Mouse (Mus musculus) urinary bladder, postnatal 36 days (tissue): Measurements from ENCODE around the gene Preb.

Experiments
- DNase-seq, 2 experiments: peaks; one replicate each; pipeline ENCODE4 v3.0.0; 2022; ENCODE audit warnings: low spot score in 2 of 2, mixed read lengths in 1 of 2

The Preb gene

GRCm38 (mm10) chr5:30954556-30954955 is 5.6 kb downstream of the Preb start:
- DNase-seq: no peak

- no peak for DNase-seq
These were observed 6.1 kb downstream of the Preb start for GRCm38 (mm10) chr5:30954065-30954464.

GRCm38 (mm10) chr5:30952551-30952950 is 7.6 kb downstream of the Preb start:
- no peak for DNase-seq

- DNase-seq: no peak
These were observed 8.5 kb downstream of the Preb start for GRCm38 (mm10) chr5:30951706-30952105.

GRCm38 (mm10) chr5:30950922-30951321 is 9.2 kb downstream of the Preb start:
- DNase-seq: no peak

GRCm38 (mm10) chr5:30950451-30950850 is 9.7 kb downstream of the Preb start:
- no peak for DNase-seq

GRCm38 (mm10) chr5:30949654-30950326 is 10.4 kb downstream of the Preb start:
- DNase-seq: peak; percentile 82 to 93

GRCm38 (mm10) chr5:30948620-30949019 is 11.5 kb downstream of the Preb start:
- no peak for DNase-seq

- DNase-seq: peak; percentile 52 to 66
These were observed 15.0 kb downstream of the Preb start, which contains the start of gene Cgref1 for GRCm38 (mm10) chr5:30944956-30945781. TSS of gene Cgref1 (minus strand) at chr5:30945591.

- no peak for DNase-seq
These were observed 15.8 kb downstream of the Preb start for GRCm38 (mm10) chr5:30944344-30944743.

- no peak for DNase-seq
These were observed 17.2 kb downstream of the Preb start for GRCm38 (mm10) chr5:30943004-30943403.

- DNase-seq: no peak
These were observed 25.3 kb downstream of the Preb start for GRCm38 (mm10) chr5:30934725-30935461.

GRCm38 (mm10) chr5:30933705-30934104 is 26.5 kb downstream of the Preb start:
- DNase-seq: no peak

- DNase-seq: no peak
These were observed 28.8 kb downstream of the Preb start for GRCm38 (mm10) chr5:30931378-30931777.

GRCm38 (mm10) chr5:30930846-30931245 is 29.3 kb downstream of the Preb start:
- DNase-seq: no peak

GRCm38 (mm10) chr5:30930121-30930520 is 30.0 kb downstream of the Preb start:
- peak; percentile 60 to 65 for DNase-seq

- DNase-seq: no peak
These were observed 32.1 kb downstream of the Preb start for GRCm38 (mm10) chr5:30927945-30928529.

GRCm38 (mm10) chr5:30926073-30926472 is 34.1 kb downstream of the Preb start:
- DNase-seq: no peak

GRCm38 (mm10) chr5:30925217-30925616 is 34.9 kb downstream of the Preb start:
- no peak for DNase-seq

GRCm38 (mm10) chr5:30924614-30925013 is 35.5 kb downstream of the Preb start:
- no peak for DNase-seq

GRCm38 (mm10) chr5:30923119-30923518 is 37.0 kb downstream of the Preb start:
- no peak for DNase-seq

GRCm38 (mm10) chr5:30922581-30923041 is 37.5 kb downstream of the Preb start:
- DNase-seq: no peak
